Mouse (Mus musculus) heart, postnatal 4 days (tissue): ENCODE measurements at regions not wholly inside any gene's neighbourhood (a gene's known extent, or its start where the extent isn't known, plus 50 kb on each side); places are given as distances from the start of the nearest gene placed in this dataset.

ENCODE experiments used
- DNase-seq: peaks from one replicate; pipeline ENCODE4 v3.0.0; 2021

- DNase-seq = no peak
Observed at GRCm38 (mm10) chr2:128373363-128374252, 217.4 kb upstream of the Spdye4c start.

- DNase-seq = no peak
Observed at GRCm38 (mm10) chr2:128374253-128374566, 216.8 kb upstream of the Spdye4c start.

GRCm38 (mm10) chr2:128374926-128375325, 216.1 kb upstream of the Spdye4c start:
- no peak for DNase-seq

- DNase-seq = no peak
Observed at GRCm38 (mm10) chr2:128375827-128376226, 215.2 kb upstream of the Spdye4c start.

GRCm38 (mm10) chr2:128377176-128377575, 213.8 kb upstream of the Spdye4c start:
- DNase-seq = no peak

GRCm38 (mm10) chr2:128377680-128378079, 213.3 kb upstream of the Spdye4c start:
- DNase-seq = no peak

GRCm38 (mm10) chr2:128378456-128378855, 212.6 kb upstream of the Spdye4c start:
- no peak for DNase-seq

GRCm38 (mm10) chr2:128379151-128379550, 211.9 kb upstream of the Spdye4c start:
- DNase-seq = no peak

GRCm38 (mm10) chr2:128379554-128379953, 211.5 kb upstream of the Spdye4c start:
- no peak for DNase-seq

- no peak for DNase-seq
Observed at GRCm38 (mm10) chr2:128380581-128380980, 210.4 kb upstream of the Spdye4c start.

GRCm38 (mm10) chr2:128381684-128382205, 209.3 kb upstream of the Spdye4c start:
- no peak for DNase-seq

- DNase-seq = no peak
Observed at GRCm38 (mm10) chr2:128382473-128382872, 208.5 kb upstream of the Spdye4c start.

- no peak for DNase-seq
Observed at GRCm38 (mm10) chr2:128384612-128385011, 206.4 kb upstream of the Spdye4c start.

- no peak for DNase-seq
Observed at GRCm38 (mm10) chr2:128386846-128387621, 204.0 kb upstream of the Spdye4c start.

- DNase-seq = no peak
Observed at GRCm38 (mm10) chr2:128387851-128388471, 203.0 kb upstream of the Spdye4c start.

GRCm38 (mm10) chr2:128388883-128389470, 202.0 kb upstream of the Spdye4c start:
- DNase-seq = peak; percentile 53

- DNase-seq = no peak
Observed at GRCm38 (mm10) chr2:128392344-128392743, 198.7 kb upstream of the Spdye4c start.

GRCm38 (mm10) chr2:128393401-128393800, 197.6 kb upstream of the Spdye4c start:
- DNase-seq = peak; percentile 19

- no peak for DNase-seq
Observed at GRCm38 (mm10) chr2:128393921-128394320, 197.1 kb upstream of the Spdye4c start.

GRCm38 (mm10) chr2:128395308-128396007, 195.6 kb upstream of the Spdye4c start:
- DNase-seq = no peak

GRCm38 (mm10) chr2:128396008-128396346, 195.0 kb upstream of the Spdye4c start:
- DNase-seq = peak; percentile 99

GRCm38 (mm10) chr2:128401359-128401758, 189.7 kb upstream of the Spdye4c start:
- no peak for DNase-seq
